Mouse (Mus musculus): ENCODE results near the gene Zfp457.
"Not testable (repeated sequence)": the region's sequence is repeated elsewhere in the genome, so short reads cannot be mapped to it uniquely, and the experiment has no call there.

Zfp457 gene

DNA sequence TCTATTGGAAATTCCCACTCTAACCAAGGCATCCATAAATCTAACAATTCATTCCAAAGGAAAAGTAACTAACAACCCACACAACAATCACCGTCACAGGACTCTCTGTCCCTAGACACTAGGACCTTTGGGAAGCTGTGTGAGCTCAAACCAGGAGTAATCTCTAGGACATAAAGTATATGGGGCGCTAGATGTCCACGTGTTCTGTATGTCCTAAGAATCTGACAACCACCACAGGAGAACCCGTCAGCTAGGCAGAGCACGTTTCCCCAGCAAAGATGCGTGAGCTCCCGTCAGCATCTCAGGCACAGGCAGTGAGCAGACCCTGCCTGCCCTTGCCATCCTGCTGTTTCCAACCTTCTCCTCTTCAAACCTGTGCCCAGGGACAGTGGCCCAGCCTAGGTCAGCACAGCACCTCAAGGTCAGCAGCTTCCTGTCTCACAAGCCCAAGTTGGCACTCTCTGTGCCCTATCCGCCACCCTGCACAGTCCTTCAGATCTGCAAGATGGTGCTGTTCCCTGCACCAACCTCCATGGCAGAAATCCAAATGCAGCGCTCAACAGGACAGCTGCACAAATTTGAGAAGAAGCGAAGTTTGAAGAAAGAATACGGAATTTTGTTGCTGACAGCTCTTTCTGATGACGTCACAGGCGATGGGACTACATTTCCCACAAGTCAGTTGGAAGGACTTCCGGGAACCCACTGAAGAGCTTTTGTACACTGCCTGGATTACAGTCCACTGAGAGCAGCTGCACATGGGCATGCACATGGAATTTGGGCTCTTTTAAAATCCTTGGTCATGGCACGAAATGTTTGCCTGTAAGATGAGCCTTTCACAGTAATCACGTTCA is at the start of gene Zfp457:
TSS of gene Zfp457 (minus strand) at position 664 of the 851 bp plus-strand sequence.
- DNase-seq (ENCODE audit: low read depth, low spot score) = peak; percentile 89

- DNase-seq (ENCODE audit: low read depth, low spot score) = no peak
Observed at GRCm38 (mm10) chr13:67351854-67352253, 45.6 kb upstream of the Zfp457 start.

DNA sequence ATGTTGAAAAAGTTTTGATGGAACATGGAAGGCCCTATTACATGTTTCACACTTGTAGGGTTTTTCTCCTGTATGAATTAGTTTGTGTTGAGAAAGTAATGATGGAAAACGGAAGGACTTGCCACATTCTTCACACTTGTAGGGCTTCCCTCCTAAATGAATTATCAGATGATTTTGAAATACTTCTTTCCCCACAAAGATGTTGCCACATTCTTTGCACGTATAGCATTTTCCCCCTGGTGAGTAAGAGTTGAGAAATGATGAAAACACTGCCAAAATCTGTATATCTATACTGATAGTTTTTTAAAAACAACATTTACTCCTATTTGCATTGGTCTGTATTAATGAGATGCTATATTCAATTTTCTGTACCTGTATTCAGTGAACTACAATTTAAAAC is 37.1 kb upstream of the Zfp457 start:
- no peak for DNase-seq (ENCODE audit: low read depth, low spot score)

DNA sequence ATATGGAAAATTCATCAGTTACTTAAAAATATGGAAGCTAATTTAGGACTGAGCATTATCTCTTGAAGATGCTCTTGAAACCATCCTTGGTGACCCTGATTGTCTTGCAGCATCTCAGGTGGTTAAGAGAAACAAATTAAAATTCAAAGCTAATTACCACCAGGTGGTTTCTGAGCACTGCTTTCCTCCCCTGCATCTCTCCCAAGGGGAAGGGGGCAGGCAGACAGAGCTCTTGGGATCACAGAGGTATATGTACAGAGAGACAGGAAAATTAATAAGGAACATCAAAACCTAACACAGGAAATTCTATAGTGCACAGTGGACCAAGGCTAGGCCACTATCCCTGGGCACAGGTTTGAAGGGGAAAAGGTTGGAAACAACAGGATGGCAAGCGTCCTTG is 26.6 kb upstream of the Zfp457 start:
- peak; percentile 2 for DNase-seq (ENCODE audit: low read depth, low spot score)

- DNase-seq (ENCODE audit: low read depth, low spot score) = peak; percentile 80
Observed at GRCm38 (mm10) chr13:67332019-67332724, 25.9 kb upstream of the Zfp457 start, which contains the start of gene Zfp595. Gene Zfp595, minus strand, starts transcription at chr13:67332570.

DNA sequence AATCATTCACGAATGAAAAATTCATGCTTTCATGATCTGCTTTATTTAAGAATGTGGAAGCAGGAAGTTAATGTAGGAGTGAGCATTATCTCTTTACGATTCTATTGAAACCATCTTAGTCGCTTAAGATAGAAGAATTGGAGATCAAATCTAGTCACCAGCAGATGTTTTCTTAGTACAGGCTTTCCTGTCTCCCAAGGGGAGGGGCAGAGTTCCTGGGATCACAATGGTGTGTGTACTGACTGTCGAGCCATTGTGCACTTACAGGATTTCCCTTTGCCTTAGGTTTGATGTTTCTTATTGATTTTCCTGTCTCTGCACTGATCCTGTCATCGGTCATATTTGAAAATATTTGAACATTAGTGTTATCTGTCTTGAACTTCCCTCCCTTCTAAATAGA is 433 bp upstream of the Zfp457 start:
- no peak for DNase-seq (ENCODE audit: low read depth, low spot score)

DNA sequence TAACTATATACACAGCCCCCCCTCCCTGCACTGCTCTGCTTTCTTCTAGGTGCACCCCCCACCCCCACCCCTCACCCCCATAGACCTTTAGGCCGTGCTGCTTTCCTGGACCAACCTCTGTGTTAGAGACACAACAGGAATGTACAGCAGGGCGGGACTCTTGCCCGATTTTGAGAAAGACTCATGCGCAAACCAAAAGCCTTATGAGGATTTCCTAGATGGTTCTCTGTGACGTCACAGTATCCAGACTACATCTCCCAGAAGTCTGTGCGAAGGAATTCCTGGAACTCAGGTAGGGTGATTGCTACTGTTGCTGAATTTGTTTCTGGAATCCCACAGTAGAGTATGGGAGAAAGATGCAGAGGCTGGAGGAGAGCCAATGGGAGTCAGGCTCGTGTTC is 28.0 kb downstream of the Zfp457 start, which contains the start of gene Zfp458:
TSS of gene Zfp458 (minus strand) at position 153 of the 400 bp plus-strand sequence.
- DNase-seq (ENCODE audit: low read depth, low spot score) = peak; percentile 52

- DNase-seq (ENCODE audit: low read depth, low spot score) = not testable (repeated sequence)
Observed at GRCm38 (mm10) chr13:67269383-67270065, 36.8 kb downstream of the Zfp457 start.

DNA sequence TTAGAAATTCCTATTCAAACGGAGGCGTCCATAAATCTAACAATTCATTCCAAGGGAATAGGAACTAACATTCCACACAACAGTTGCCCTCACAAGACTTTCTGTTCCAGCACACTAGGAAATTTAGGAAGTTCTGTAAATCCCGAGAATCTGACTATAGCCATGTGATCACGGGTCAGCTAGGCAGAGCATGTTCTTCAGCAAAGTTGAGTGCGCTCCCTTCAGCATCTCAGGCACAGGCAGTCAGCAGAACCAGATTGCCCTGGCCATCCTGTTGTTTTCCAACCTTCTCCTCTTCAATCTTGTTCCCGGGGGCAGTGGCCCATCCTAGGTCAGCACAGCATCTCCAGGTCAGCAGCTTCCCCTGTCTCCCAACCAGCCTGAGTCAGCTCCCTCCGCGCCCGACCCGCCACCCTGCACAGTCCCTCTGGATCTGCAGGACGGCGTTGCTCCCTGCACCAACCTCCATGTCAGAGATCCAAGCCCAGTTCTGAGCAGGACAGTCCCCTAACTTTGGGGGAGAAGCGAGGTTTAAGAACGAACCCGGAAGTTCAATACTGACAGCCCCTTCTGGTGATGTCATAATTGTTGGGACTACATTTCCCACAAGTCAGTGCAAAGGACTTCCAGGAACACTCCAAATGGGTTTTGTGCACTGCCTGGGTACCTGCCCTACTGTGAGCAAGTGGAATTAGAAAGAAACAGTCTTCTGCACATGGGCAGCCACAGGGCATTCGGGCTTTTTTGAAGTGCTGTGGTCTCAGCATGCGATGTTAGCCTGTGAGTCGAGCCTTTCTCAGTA is 37.5 kb downstream of the Zfp457 start:
- DNase-seq (ENCODE audit: low read depth, low spot score) = peak; percentile 60

All from mesoderm, embryonic 11.5 days (tissue).